Mouse (Mus musculus) forebrain, embryonic 16.5 days (tissue): ENCODE measurements around the gene Zfp260. TPM values are rescaled to one million over a fixed set of nuclear protein-coding genes. Genes with fewer than 3 reads are reported as not detected.

Experiments
- ATAC-seq: fragments of 200-750 bp; cut with Nextera tagmentation; 2 replicates; pipeline ENCODE4 v1.8.0; 2017; ENCODE audit warnings: mild to moderate bottlenecking, moderate library complexity
- H3K27ac ChIP-seq: fragments of 300-500 bp; sonication (generic); 2 replicates; pipeline ENCODE4 v1.5.1; 2014; ENCODE audit warnings: low read length, control low read depth
- H3K27me3 ChIP-seq: fragments of 300-500 bp; sonication (generic); replicated peaks from 2 replicates; pipeline ENCODE4 v1.6.1; 2014; ENCODE audit warnings: low read length; ENCODE audit not compliant: control insufficient read depth, insufficient read depth
- H3K36me3 ChIP-seq: fragments of 300-500 bp; sonication (generic); 2 replicates; pipeline ENCODE4 v1.6.1; 2014; ENCODE audit not compliant: control insufficient read depth, insufficient read depth
- H3K4me1 ChIP-seq: fragments of 300-500 bp; sonication (generic); replicated peaks from 2 replicates; pipeline ENCODE4 v1.6.1; 2014; ENCODE audit warnings: low read length; ENCODE audit not compliant: control insufficient read depth, insufficient read depth
- H3K4me2 ChIP-seq: fragments of 300-500 bp; sonication (generic); 2 replicates; pipeline ENCODE4 v1.6.1; 2014; ENCODE audit warnings: mild to moderate bottlenecking, low read length, control low read depth
- H3K4me3 ChIP-seq: fragments of 300-500 bp; sonication (generic); replicated peaks from 2 replicates; pipeline ENCODE4 v1.5.1; 2014; ENCODE audit warnings: mild to moderate bottlenecking, low read length, control low read depth
- H3K9ac ChIP-seq: fragments of 300-500 bp; sonication (generic); replicated peaks from 2 replicates; pipeline ENCODE4 v1.6.1; 2014; ENCODE audit warnings: low read depth, low read length, control low read depth
- H3K9me3 ChIP-seq: fragments of 300-500 bp; sonication (generic); 2 replicates; pipeline ENCODE4 v1.6.1; 2016; ENCODE audit warnings: low read length; ENCODE audit not compliant: control insufficient read depth
- WGBS: fragments of 180-500 bp; shearing (Covaris S2); extraction: QIAGEN DNeasy Blood & Tissue Kit; methylation state at CpG from one replicate; pipeline ENCODE4 v1.1.7; 2014; 5-methylcytosine and 5-hydroxymethylcytosine counted together
- polyA plus RNA-seq: library from polyadenylated mRNA; unstranded; fragments of >200 nt; fragmentation: Nextera tagmentation; extraction: Ambion mirVana; gene quantifications from 2 replicates; pipeline ENCODE4 v1.2.1, GENCODE M21; 2015

The Zfp260 gene
- 112 and 137 TPM in 2 replicates for polyA plus RNA-seq

DNA sequence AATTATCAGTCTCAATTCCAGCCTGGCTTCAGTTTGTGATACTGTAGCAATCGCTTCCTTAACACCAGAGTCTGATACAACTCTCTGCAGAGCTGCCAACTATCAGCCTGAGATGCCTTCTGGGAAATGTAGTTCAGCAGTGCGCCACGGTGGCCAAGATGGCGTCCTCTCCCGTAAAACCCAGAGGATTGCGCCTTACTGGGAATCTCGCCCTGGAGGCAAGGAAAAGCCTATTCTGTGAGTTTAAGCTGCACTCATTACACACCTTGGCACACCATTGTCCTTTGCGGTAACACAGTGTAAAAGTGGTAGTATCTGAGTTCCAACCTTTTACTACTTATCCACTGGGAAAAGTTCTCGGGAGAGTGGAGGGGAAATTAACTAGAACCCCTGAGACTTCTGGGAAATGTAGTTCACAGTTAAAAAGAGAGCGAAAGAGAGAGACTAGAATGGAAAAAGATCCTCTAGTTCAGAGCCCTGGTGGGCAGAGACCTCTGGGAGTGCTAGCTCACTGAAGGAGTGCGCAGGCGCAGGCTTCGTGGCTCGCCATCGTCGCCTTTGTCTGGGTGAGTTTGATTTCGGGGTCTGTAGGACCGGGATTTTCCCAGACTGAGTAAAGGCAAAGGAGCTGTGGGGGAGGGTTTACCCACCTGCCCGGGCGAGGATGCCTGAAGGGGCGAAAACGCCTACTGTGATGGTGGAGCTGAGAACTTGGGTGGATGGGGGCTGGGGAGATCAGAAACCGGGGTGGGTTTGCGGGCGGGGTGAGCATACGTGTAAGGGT is at the start of gene Zfp260:
Zfp260 (plus strand) TSS at position 132 of the 784 bp plus-strand sequence.
- ATAC-seq = peak; percentile 80
- Histone ChIP-seq H3K9ac (peak within 1 kb of the TSS; percentile 91), H3K4me2 (peak within 1 kb of the TSS; percentile 81), H3K4me3 (peak within 1 kb of the TSS; percentile 66), H3K27ac (peak within 1 kb of the TSS; percentile 99), H3K4me1 (peaks cover 24% of the 10 kb centered on the region), H3K27me3 (no peaks in the 10 kb centered on the region), H3K36me3 (no peaks in the 10 kb centered on the region), H3K9me3 (no peaks in the 10 kb centered on the region)
- WGBS = under 1% methylated on average over 26 of the region's 26 CpGs

DNA sequence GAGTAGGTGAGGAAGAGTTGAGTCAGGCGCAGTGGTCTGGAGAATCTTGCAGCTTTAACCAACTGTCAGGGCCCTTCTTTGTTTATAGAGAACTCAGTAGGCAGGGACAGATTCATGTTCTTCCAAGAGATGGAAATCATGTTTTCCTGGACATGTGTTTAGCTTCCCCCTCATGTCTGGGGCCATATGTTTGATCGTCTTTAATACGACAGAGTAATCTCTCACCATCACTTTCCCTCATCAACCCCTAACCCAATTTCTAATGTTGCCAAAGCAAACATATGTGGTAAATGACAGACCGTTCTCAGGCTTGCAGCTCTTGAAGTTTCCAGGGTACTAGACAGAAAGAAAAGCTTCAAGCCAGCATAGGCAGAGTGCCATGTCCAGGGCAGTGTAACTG is 46.5 kb upstream of the Zfp260 start:
- H3K4me3 ChIP-seq = no peak overlapping the region
- ATAC-seq = no peak
- H3K4me2 ChIP-seq = no peak overlapping the region
- H3K27ac ChIP-seq = peak overlapping the region; percentile 20; the same call in 1 of the 2 replicates
- H3K27me3 ChIP-seq = no peaks in the 10 kb centered on the region
- H3K9ac ChIP-seq = no peak overlapping the region
- H3K9me3 ChIP-seq = no peaks in the 10 kb centered on the region
- no peaks in the 10 kb centered on the region for H3K36me3 ChIP-seq
- WGBS = 64% methylated on average over 4 of the region's 4 CpGs
- H3K4me1 ChIP-seq = peaks cover 14% of the 10 kb centered on the region

DNA sequence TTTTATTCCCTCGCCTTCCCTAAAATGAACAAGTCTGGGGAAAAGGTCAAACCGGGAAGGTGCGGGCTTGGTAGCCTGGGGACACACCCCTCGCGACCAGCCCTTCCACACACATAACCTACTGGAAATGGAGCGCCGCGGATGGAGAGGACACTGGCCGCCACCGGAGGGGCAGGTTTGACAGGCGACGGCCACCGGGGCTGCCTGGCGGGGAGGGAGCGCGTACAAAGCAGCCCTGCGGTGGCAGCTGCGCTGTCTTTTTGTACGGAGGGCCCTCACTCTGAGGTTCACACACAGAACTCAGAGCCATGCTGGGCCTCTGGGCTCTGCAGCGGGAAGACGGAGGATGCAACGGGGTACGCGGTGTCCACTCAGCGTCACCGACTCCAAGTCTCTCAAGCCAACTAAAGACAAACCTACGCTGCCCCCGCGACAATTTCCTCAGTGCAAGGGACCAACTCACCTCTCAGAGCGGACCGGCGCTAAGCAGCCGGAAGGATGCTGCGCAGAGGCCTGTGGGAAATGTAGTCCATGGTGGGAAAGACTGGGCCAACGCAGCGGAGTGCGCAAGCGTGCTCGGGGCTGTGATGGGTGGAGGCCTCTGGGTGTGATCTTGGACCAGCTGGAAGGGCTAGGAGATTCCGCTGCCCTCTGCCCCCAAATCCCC is 43.6 kb upstream of the Zfp260 start, which contains the start of gene Zfp14:
Zfp14 (minus strand) TSS at position 499 of the 667 bp plus-strand sequence.
- Histone ChIP-seq H3K27ac (peak within 1 kb of the TSS; percentile 90), H3K9ac (peak within 1 kb of the TSS; percentile 94), H3K4me1 (peaks cover 14% of the 10 kb centered on the region), H3K4me2 (peak within 1 kb of the TSS; percentile 76), H3K4me3 (peak within 1 kb of the TSS; percentile 91), H3K27me3 (no peaks in the 10 kb centered on the region), H3K9me3 (no peaks in the 10 kb centered on the region), H3K36me3 (peaks cover 9% of the 10 kb centered on the region)
- peak; percentile 99 for ATAC-seq
- under 1% methylated on average over 40 of the region's 40 CpGs for WGBS

DNA sequence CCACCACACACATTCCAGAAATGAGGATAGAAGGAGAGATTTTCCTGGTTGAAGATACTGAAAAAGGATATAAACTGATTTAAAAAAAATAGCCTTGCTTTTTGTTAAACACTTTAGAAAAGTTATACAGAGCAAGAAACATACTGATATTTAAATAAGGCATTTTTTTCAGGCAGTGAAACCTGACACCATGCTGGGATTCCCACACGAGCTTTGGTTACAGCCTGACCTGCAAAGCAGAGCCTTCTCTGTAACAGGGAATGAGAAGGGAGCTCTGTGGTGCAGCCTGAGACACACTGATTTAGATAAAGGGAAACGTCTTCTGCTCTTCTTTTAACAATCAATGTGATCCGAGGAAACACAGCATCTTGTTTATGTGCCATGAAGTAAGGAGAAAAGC is 41.0 kb upstream of the Zfp260 start:
- Histone ChIP-seq H3K36me3 (peaks cover 15% of the 10 kb centered on the region), H3K4me1 (peaks cover 11% of the 10 kb centered on the region), H3K4me2 (no peak overlapping the region), H3K9ac (no peak overlapping the region), H3K27me3 (no peaks in the 10 kb centered on the region), H3K4me3 (no peak overlapping the region), H3K27ac (no peak overlapping the region), H3K9me3 (no peaks in the 10 kb centered on the region)
- WGBS = 11% methylated on average over 3 of the region's 3 CpGs
- ATAC-seq = no peak

DNA sequence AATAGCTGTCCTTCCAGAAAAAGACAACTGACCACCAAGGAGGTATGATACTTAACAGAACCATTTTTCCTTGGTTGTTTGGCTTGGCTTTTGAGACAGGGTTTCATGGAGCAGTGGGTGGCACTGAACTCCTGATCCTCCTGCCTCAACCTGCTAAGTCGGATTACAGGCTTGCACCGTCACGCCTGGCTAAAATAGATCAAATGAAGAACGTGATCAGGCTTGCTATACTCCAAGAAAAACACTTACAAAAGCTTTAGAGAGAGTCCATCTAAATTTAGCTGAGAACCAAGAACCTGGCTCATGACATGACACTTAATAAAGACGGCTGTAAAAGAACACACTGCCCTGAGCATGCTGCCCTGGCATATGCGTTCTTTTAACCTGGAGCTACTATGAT is 34.2 kb upstream of the Zfp260 start:
- Histone ChIP-seq H3K4me3 (no peak overlapping the region), H3K9ac (no peak overlapping the region), H3K4me2 (no peak overlapping the region), H3K27me3 (no peaks in the 10 kb centered on the region), H3K9me3 (no peaks in the 10 kb centered on the region), H3K36me3 (peaks cover 27% of the 10 kb centered on the region), H3K4me1 (no peaks in the 10 kb centered on the region), H3K27ac (no peak overlapping the region)
- 88% methylated on average over 6 of the region's 6 CpGs for WGBS
- ATAC-seq = no peak

DNA sequence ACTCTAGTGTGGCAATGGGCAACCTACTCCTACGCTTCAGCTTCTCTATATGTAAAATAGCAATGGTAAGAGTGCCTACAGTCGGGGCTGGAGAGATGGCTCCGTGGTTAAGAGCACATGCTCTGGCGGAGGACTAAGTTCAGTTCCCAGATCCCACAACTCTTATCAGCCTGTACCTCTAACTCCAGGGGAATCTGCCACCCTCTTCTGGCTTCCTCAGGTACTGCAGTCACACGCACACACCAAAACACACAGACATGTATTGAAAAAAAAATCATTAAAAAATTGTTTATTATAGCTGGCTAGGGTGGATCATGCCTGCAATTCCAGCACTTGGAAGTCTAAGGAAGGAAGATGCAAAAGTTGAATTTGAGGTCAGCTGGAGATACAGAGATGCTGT is 32.1 kb upstream of the Zfp260 start:
- no peak overlapping the region for H3K4me2 ChIP-seq
- no peak for ATAC-seq
- no peak overlapping the region for H3K9ac ChIP-seq
- H3K36me3 ChIP-seq = peaks cover 15% of the 10 kb centered on the region; the same call in 1 of the 2 replicates
- no peaks in the 10 kb centered on the region for H3K4me1 ChIP-seq
- WGBS = 93% methylated on average over 5 of the region's 5 CpGs
- H3K4me3 ChIP-seq = no peak overlapping the region
- no peaks in the 10 kb centered on the region for H3K27me3 ChIP-seq
- no peak overlapping the region for H3K27ac ChIP-seq
- H3K9me3 ChIP-seq = no peaks in the 10 kb centered on the region

DNA sequence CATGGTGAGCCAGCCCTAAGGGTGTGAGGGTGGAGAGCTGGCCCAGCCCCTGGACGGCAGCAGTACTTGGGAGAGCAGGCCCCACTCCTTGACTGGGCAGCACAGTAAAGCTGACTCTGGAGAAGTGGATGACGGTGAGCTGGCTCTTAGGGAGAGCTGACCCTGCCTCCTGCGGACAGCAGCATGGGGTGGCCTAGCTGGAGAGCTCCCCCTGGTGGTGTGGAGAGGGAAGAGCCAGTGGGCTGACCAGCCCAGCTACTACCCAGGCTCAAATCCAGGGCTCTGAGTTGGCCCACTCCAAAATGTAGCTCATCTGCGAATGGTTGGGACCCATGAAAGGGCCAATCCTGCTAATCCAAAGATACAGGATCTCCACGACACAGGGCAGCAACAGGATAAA is 30.0 kb upstream of the Zfp260 start:
- ATAC-seq = no peak
- Histone ChIP-seq H3K9ac (no peak overlapping the region), H3K4me3 (no peak overlapping the region), H3K4me2 (no peak overlapping the region), H3K27me3 (no peaks in the 10 kb centered on the region), H3K27ac (no peak overlapping the region), H3K36me3 (peaks cover 12% of the 10 kb centered on the region; the same call in 1 of the 2 replicates), H3K9me3 (no peaks in the 10 kb centered on the region), H3K4me1 (no peaks in the 10 kb centered on the region)
- WGBS = 74% methylated on average over 5 of the region's 5 CpGs

DNA sequence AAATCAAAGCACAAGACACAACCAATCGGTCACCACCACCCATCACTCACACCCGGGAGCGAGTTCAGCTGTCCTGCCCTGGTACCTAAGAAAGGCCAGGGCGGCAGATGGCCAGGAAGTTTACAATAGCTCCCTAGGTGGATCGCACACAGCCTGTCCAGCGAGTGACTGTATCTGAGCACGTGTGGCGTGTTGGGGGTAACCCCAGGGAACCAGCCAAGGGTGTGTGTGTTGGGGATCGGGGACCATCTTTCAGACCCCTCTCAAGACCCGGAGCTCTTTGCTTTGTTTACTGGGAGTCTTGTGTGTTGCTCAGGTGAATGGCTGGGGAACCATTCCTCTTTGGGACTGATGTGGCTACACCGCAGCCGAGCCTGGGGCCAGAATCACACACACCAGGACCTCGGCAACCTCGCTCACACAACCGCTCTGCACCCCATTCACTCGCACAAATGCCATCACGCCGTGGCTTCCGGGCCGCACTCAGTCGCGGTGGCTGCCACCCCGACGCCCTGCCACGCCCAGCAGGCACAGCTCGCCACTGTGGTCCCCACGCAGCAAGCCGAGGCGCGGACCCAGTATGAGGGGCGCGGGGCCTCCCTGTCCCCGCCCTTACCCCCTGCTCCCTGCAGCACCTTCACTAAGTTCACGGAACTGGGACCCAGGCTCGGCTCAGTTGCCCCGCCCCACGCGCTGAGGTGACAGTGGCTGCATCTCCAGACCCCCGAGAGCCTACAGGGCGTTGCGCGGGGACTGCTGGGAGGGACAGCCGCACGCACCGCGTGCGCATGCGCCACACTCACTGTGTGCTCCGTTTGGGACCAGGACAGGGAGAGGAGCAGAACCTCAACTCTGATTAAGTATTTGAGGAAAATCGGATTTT is 22.2 kb upstream of the Zfp260 start, which contains the start of gene Zfp82:
Zfp82 (minus strand) TSS at position 755 of the 883 bp plus-strand sequence.
- Histone ChIP-seq H3K36me3 (peaks cover 1% of the 10 kb centered on the region), H3K4me1 (peaks cover 4% of the 10 kb centered on the region), H3K27ac (peak within 1 kb of the TSS; percentile 80), H3K4me3 (peak within 1 kb of the TSS; percentile 88), H3K27me3 (no peaks in the 10 kb centered on the region), H3K9ac (peak within 1 kb of the TSS; percentile 89), H3K4me2 (peak within 1 kb of the TSS; percentile 91), H3K9me3 (no peaks in the 10 kb centered on the region)
- whole genome bisulfite sequencing = under 1% methylated on average over 50 of the region's 50 CpGs
- ATAC-seq = peak; percentile 96
